Mouse (Mus musculus): ENCODE measurements around the gene Sfn.

DNA sequence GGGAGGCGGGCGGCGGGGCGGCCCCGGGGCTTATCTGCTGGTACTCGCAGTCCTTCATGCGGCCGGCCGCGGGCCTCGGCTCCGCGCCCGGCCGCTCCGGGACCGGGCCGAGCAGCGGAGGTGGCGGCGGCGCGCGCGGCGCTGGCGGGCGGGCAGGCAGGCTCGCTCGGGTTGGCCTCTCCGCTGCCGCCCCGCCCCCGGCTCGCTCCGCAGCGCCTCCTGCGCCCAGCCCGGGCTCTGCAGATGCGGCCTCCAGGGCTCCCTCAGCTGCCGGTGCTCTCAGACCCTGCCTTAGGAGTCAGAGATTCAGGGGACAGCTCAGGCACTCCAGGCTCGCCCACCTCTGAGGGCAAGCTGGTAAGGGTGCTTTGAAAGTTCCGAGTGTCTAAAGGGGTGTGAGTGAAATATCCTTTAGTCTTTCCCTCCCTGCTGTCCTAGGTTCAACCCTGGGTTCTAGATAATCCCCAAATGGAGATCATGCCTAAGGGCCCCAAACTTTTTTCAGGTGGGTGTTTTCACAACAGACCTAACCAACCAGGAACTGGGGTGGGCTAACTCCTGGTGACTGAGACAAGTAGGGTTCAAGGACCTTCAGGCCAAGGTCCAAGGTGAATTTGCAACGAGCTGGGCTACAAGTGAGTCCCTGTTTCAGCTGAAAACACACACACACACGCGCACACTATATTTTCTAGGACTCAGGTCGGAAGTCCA lies 31.5 kb upstream of the Sfn start:
- no peak; the same call in 1 of the 2 replicates for TF ChIP-seq POLR2A (IDR thresholded peaks at IDR 0.05; ENCODE audit: insufficient read depth, low read depth, low read length)
- peak; percentile 72 for TF ChIP-seq CTCF (IDR thresholded peaks at IDR 0.05; ENCODE audit: insufficient read depth, low read depth, low read length)

Measured in olfactory bulb, adult 2 months (tissue).